Mouse (Mus musculus) liver, embryonic 15.5 days (tissue): ENCODE measurements around the gene Susd2. TPM values are rescaled to one million over a fixed set of nuclear protein-coding genes. Genes with fewer than 3 reads are reported as not detected.
A peak's percentile ranks its signal among the peaks of the same experiment; 100 is the strongest.

Experiments used
- ATAC-seq: fragments of 200-750 bp; cut with Nextera tagmentation; 2 replicates; pipeline ENCODE4 v1.8.0; 2017; ENCODE audit warnings: moderate number of reproducible peaks, mild to moderate bottlenecking, moderate library complexity; ENCODE audit not compliant: insufficient read depth
- H3K27ac ChIP-seq: fragments of 300-500 bp; sonication (generic); replicated peaks from 2 replicates; pipeline ENCODE4 v1.5.1; 2015; ENCODE audit warnings: mild to moderate bottlenecking, inconsistent platforms
- H3K27me3 ChIP-seq: fragments of 300-500 bp; sonication (generic); 2 replicates; pipeline ENCODE4 v1.6.1; 2015; ENCODE audit warnings: mild to moderate bottlenecking, inconsistent platforms
- H3K36me3 ChIP-seq: fragments of 300-500 bp; sonication (generic); replicated peaks from 2 replicates; pipeline ENCODE4 v1.6.1; 2015; ENCODE audit warnings: moderate library complexity, mild to moderate bottlenecking, inconsistent platforms
- H3K4me1 ChIP-seq: fragments of 300-500 bp; sonication (generic); replicated peaks from 2 replicates; pipeline ENCODE4 v1.6.1; 2015; ENCODE audit warnings: inconsistent platforms
- H3K4me2 ChIP-seq: fragments of 300-500 bp; sonication (generic); 2 replicates; pipeline ENCODE4 v1.6.1; 2015; ENCODE audit warnings: moderate library complexity, mild to moderate bottlenecking, inconsistent platforms
- H3K4me3 ChIP-seq: fragments of 300-500 bp; sonication (generic); replicated peaks from 2 replicates; pipeline ENCODE4 v1.5.1; 2015; ENCODE audit warnings: mild to moderate bottlenecking, inconsistent platforms
- H3K9ac ChIP-seq: fragments of 300-500 bp; sonication (generic); 2 replicates; pipeline ENCODE4 v1.6.1; 2015; ENCODE audit warnings: moderate library complexity, mild to moderate bottlenecking, inconsistent platforms
- H3K9me3 ChIP-seq: fragments of 300-500 bp; sonication (generic); replicated peaks from 2 replicates; pipeline ENCODE4 v1.6.1; 2016; ENCODE audit warnings: inconsistent platforms
- WGBS: fragments of 180-500 bp; shearing (Covaris S2); methylation state at CpG from one replicate; pipeline ENCODE4 v1.1.7; 2015; ENCODE audit warnings: mixed read lengths; ENCODE audit not compliant: insufficient replicate concordance; 5-methylcytosine and 5-hydroxymethylcytosine counted together
- polyA plus RNA-seq: library from polyadenylated mRNA; unstranded; fragments of >200 nt; fragmentation: Nextera tagmentation; extraction: Ambion mirVana; gene quantifications from 2 replicates; pipeline ENCODE4 v1.2.1, GENCODE M21; 2015

The Susd2 gene
- polyA plus RNA-seq, 1 experiment from 2014 or later = 1.9 TPM

DNA sequence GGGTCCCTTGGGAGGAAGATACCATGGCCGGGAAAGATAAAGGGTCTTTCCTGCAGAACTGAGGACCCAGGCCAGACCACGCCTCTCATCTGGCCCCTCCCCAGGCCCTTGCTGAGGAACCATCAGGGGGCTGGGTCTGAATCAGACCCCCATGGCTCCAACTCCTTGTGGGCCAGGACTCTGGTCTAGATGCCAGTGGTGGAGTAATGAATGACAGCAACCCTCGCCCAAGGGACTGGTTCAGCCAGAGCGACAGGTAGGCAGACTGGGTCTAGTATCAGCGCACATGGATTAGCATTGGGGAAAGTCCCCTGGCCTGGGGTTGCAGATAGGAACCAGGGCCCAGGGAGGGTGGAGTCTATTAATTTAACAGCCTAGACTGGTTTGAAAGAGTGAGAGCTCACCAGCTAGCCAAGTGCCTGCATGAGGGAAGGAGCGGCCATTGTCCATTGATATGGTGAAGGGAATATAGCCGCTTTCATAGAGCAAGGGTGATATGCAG lies 2.0 kb downstream of the Susd2 start:
- Histone ChIP-seq H3K9me3 (no peaks in the 10 kb centered on the region), H3K27me3 (no peaks in the 10 kb centered on the region), H3K4me3 (no peak overlapping the region), H3K9ac (no peak overlapping the region), H3K4me2 (no peak overlapping the region), H3K4me1 (peaks cover 29% of the 10 kb centered on the region), H3K27ac (no peak overlapping the region), H3K36me3 (peaks cover 8% of the 10 kb centered on the region; the same call in 1 of the 2 replicates)
- ATAC-seq = no peak
- 68% methylated on average over 7 of the region's 7 CpGs for whole genome bisulfite sequencing

- no peak for ATAC-seq
- Histone ChIP-seq H3K9ac (no peak overlapping the region), H3K27ac (no peak overlapping the region), H3K36me3 (no peaks in the 10 kb centered on the region), H3K9me3 (no peaks in the 10 kb centered on the region), H3K4me2 (no peak overlapping the region), H3K27me3 (peaks cover under 1% of the 10 kb centered on the region; the same call in 1 of the 2 replicates), H3K4me1 (peaks cover 18% of the 10 kb centered on the region), H3K4me3 (no peak overlapping the region)
- 75% methylated on average over 11 of the region's 11 CpGs for WGBS
Observed at GRCm38 (mm10) chr10:75637711-75638110, 6.1 kb downstream of the Susd2 start.

- H3K36me3 ChIP-seq = no peaks in the 10 kb centered on the region
- 80% methylated on average over 12 of the region's 12 CpGs for WGBS
- no peak overlapping the region for H3K4me2 ChIP-seq
- no peak overlapping the region for H3K9ac ChIP-seq
- no peak overlapping the region for H3K4me3 ChIP-seq
- 0 out of 2 replicates have a peak, but pooled peaks have one; percentile 6 for ATAC-seq
- 0 out of 2 replicates have a peak overlapping the region, but pooled peaks have one; percentile 19 for H3K27ac ChIP-seq
- peaks cover 7% of the 10 kb centered on the region for H3K4me1 ChIP-seq
- H3K9me3 ChIP-seq = no peaks in the 10 kb centered on the region
- peaks cover 4% of the 10 kb centered on the region; the same call in 1 of the 2 replicates for H3K27me3 ChIP-seq
Observed at GRCm38 (mm10) chr10:75636084-75636786, 7.6 kb downstream of the Susd2 start.

GRCm38 (mm10) chr10:75635693-75636055 lies 8.1 kb downstream of the Susd2 start:
- H3K27ac ChIP-seq = 0 out of 2 replicates have a peak overlapping the region, but pooled peaks have one; percentile 19
- peak; percentile 40 for ATAC-seq
- 3% methylated on average over 9 of the region's 9 CpGs for WGBS
- H3K4me1 ChIP-seq = peaks cover 7% of the 10 kb centered on the region
- no peaks in the 10 kb centered on the region for H3K9me3 ChIP-seq
- H3K4me2 ChIP-seq = no peak overlapping the region
- no peak overlapping the region for H3K9ac ChIP-seq
- H3K36me3 ChIP-seq = no peaks in the 10 kb centered on the region
- H3K4me3 ChIP-seq = no peak overlapping the region
- H3K27me3 ChIP-seq = peaks cover 4% of the 10 kb centered on the region; the same call in 1 of the 2 replicates

DNA sequence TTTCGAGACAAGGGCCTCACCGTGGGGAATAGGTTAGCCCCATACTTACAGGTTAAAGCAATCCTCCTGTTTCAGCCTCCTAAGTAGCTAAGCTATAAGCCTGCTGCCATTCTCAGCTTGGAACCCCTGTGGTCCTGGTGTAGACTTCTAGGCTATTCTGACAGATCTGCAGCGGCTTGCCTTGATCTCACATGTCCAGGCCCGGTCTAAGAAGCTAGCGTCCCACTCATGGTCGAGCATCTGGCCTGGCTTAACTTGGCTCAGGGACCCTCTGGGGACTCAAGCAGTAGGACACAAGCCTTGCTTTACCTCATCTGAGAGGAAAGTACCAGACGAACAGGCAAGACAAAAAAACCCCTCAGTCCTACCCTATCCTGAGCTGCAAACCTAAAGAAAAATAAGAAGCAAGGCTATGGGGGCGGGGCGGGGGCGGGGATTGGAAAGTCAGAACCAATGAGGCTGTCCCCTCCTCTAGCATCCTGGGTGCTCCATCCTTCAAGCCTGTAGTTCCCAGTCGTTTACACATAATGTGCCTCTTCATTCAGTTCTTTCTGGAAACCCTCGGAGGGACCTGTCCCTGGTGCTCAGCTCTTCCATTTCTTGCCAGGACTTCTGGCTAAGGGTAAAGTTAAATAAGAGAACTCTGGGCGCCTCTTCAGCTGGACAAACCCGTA lies 8.7 kb downstream of the Susd2 start:
- 60% methylated on average over 14 of the region's 14 CpGs for WGBS
- Histone ChIP-seq H3K27me3 (peaks cover 4% of the 10 kb centered on the region; the same call in 1 of the 2 replicates), H3K36me3 (no peaks in the 10 kb centered on the region), H3K4me1 (peaks cover 7% of the 10 kb centered on the region), H3K4me2 (no peak overlapping the region), H3K27ac (no peak overlapping the region), H3K9ac (no peak overlapping the region), H3K4me3 (no peak overlapping the region), H3K9me3 (no peaks in the 10 kb centered on the region)
- no peak for ATAC-seq

DNA sequence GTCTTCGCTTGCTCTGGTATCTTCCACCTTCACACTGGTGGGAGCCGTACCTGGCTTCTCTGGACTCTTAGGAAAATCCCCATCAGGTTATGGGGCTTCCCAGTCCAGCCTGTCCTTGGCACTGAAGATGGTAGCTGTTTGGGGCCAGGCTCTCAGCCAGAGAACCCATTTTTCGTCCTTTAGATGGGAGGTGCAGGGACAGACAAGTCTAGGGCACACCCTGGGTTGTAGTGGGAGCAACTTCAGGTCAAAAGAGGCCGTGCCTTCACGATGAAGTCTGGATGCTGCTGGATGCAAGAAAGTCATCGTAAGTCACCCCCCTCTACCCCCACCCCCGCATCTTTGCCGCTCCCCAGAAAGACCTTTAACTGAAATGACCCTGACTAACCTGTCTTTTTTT lies 9.2 kb downstream of the Susd2 start:
- Histone ChIP-seq H3K27me3 (peaks cover 4% of the 10 kb centered on the region; the same call in 1 of the 2 replicates), H3K9ac (no peak overlapping the region), H3K27ac (no peak overlapping the region), H3K4me2 (no peak overlapping the region), H3K9me3 (no peaks in the 10 kb centered on the region), H3K36me3 (no peaks in the 10 kb centered on the region), H3K4me1 (peaks cover 7% of the 10 kb centered on the region), H3K4me3 (no peak overlapping the region)
- no peak for ATAC-seq
- WGBS = 78% methylated on average over 8 of the region's 8 CpGs

- Histone ChIP-seq H3K36me3 (no peaks in the 10 kb centered on the region), H3K4me3 (no peak overlapping the region), H3K27me3 (peaks cover 4% of the 10 kb centered on the region; the same call in 1 of the 2 replicates), H3K4me2 (no peak overlapping the region), H3K4me1 (peaks cover 7% of the 10 kb centered on the region), H3K27ac (no peak overlapping the region), H3K9ac (no peak overlapping the region), H3K9me3 (no peaks in the 10 kb centered on the region)
- 63% methylated on average over 14 of the region's 14 CpGs for WGBS
- ATAC-seq = no peak
Observed at GRCm38 (mm10) chr10:75633576-75634139, 10.2 kb downstream of the Susd2 start.

DNA sequence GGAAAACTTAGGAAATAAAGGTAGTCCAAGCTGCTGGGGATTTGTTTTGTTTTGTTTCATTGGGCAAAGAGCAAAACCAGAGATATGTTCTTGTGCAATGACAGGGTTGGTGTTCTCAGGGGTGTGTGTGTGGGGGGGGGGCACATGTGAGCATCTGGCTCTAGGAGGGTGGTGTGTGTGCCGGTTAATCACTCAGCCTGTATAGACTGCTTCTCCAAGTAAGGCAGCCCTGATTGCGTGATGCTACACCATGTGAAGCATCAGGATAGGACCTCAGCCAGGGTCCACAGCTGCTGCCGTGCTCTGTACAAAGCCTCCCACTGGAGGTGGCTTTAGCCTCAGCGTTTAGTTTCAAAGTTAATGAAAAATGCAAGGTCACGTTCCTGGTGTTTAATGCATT lies 10.8 kb downstream of the Susd2 start:
- Histone ChIP-seq H3K27me3 (peaks cover 4% of the 10 kb centered on the region; the same call in 1 of the 2 replicates), H3K4me1 (peaks cover 8% of the 10 kb centered on the region), H3K9me3 (no peaks in the 10 kb centered on the region), H3K27ac (no peak overlapping the region), H3K4me3 (no peak overlapping the region), H3K36me3 (no peaks in the 10 kb centered on the region), H3K4me2 (no peak overlapping the region), H3K9ac (no peak overlapping the region)
- WGBS = 73% methylated on average over 5 of the region's 5 CpGs
- no peak for ATAC-seq

- Histone ChIP-seq H3K27me3 (peaks cover 4% of the 10 kb centered on the region; the same call in 1 of the 2 replicates), H3K4me1 (peaks cover 10% of the 10 kb centered on the region), H3K4me2 (no peak overlapping the region), H3K36me3 (no peaks in the 10 kb centered on the region), H3K27ac (no peak overlapping the region), H3K9ac (no peak overlapping the region), H3K4me3 (no peak overlapping the region), H3K9me3 (no peaks in the 10 kb centered on the region)
- WGBS = 56% methylated on average over 5 of the region's 5 CpGs
- no peak for ATAC-seq
Observed at GRCm38 (mm10) chr10:75632633-75633032, 11.2 kb downstream of the Susd2 start.

DNA sequence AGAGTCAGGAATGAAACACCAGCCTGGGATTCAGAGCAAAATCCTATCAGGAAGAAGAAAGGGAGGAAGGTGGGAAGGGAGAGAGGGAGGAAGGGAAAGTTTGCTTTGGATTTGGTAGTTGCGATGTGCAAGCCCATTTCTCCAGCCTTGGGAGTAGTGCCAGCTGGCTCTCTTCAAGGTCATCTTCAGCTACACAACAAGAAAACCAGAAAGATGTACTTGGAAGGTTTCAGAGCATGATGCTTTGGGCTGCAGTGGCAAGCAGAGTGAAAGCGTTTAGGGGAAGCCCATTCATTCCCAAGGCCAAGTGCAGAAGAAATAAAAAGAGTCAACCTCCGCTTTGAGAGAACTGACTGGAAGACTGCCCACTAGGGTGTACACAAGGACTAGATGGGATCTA lies 16.3 kb downstream of the Susd2 start:
- Histone ChIP-seq H3K27ac (no peak overlapping the region), H3K4me2 (no peak overlapping the region), H3K27me3 (peaks cover 1% of the 10 kb centered on the region; the same call in 1 of the 2 replicates), H3K9ac (no peak overlapping the region), H3K4me1 (0 out of 2 replicates have a peak, but pooled peaks cover 3% of the 10 kb centered on the region), H3K4me3 (no peak overlapping the region), H3K9me3 (no peaks in the 10 kb centered on the region), H3K36me3 (no peaks in the 10 kb centered on the region)
- 76% methylated on average over 3 of the region's 3 CpGs for WGBS
- ATAC-seq = no peak

DNA sequence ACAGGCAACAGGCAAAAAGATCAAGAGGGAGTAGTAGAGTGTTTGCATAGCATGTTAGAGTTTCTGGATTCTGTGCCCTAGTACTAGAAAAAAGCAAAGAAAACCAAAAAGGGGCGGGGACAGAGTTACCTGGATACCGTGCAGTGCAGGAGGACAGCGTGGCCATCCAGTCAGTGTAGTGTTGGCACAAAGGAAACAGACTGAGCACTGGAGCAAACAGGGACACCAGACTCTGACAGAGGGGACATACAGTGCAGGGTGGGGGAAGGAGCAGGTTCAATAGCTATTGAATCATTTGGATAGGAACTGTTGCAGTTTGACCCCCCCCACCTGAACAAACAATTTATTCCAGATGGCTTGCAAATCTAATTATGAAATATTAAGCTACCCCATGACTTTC lies 16.8 kb downstream of the Susd2 start:
- H3K36me3 ChIP-seq = no peaks in the 10 kb centered on the region
- ATAC-seq = no peak
- 0 out of 2 replicates have a peak, but pooled peaks cover 3% of the 10 kb centered on the region for H3K4me1 ChIP-seq
- no peak overlapping the region for H3K9ac ChIP-seq
- no peak overlapping the region for H3K27ac ChIP-seq
- H3K4me2 ChIP-seq = no peak overlapping the region
- 42% methylated on average over 3 of the region's 3 CpGs for WGBS
- no peaks in the 10 kb centered on the region for H3K9me3 ChIP-seq
- no peaks in the 10 kb centered on the region for H3K27me3 ChIP-seq
- H3K4me3 ChIP-seq = no peak overlapping the region
